Mouse (Mus musculus) embryonic facial prominence, embryonic 15.5 days (tissue): Measurements from ENCODE around the gene Zfp64. TPM values are rescaled to one million over a fixed set of nuclear protein-coding genes. Genes with fewer than 3 reads are reported as not detected.

ENCODE experiments used
- ATAC-seq: fragments of 200-750 bp; cut with Nextera tagmentation; 2 replicates; pipeline ENCODE4 v1.8.0; 2017; ENCODE audit warnings: low read depth, moderate TSS enrichment; ENCODE audit not compliant: insufficient number of reproducible peaks, low FRiP score, low TSS enrichment
- H3K27ac ChIP-seq: fragments of 300-500 bp; sonication (generic); replicated peaks from 2 replicates; pipeline ENCODE4 v1.5.1; 2015; ENCODE audit warnings: mild to moderate bottlenecking, inconsistent platforms
- H3K27me3 ChIP-seq: fragments of 300-500 bp; sonication (generic); 2 replicates; pipeline ENCODE4 v1.6.1; 2015; ENCODE audit warnings: inconsistent platforms
- H3K36me3 ChIP-seq: fragments of 300-500 bp; sonication (generic); 2 replicates; pipeline ENCODE4 v1.6.1; 2015; ENCODE audit warnings: mild to moderate bottlenecking, inconsistent platforms
- H3K4me1 ChIP-seq: fragments of 300-500 bp; sonication (generic); 2 replicates; pipeline ENCODE4 v1.6.1; 2015; ENCODE audit warnings: inconsistent platforms
- H3K4me2 ChIP-seq: fragments of 300-500 bp; sonication (generic); replicated peaks from 2 replicates; pipeline ENCODE4 v1.6.1; 2015; ENCODE audit warnings: mild to moderate bottlenecking, inconsistent platforms
- H3K4me3 ChIP-seq: fragments of 300-500 bp; sonication (generic); replicated peaks from 2 replicates; pipeline ENCODE4 v1.5.1; 2015; ENCODE audit warnings: mild to moderate bottlenecking, inconsistent platforms
- H3K9ac ChIP-seq: fragments of 300-500 bp; sonication (generic); 2 replicates; pipeline ENCODE4 v1.6.1; 2015; ENCODE audit warnings: inconsistent platforms
- H3K9me3 ChIP-seq: fragments of 300-500 bp; sonication (generic); replicated peaks from 2 replicates; pipeline ENCODE4 v1.6.1; 2016; ENCODE audit warnings: inconsistent platforms
- WGBS: fragments of 180-500 bp; shearing (Covaris S2); methylation state at CpG from one replicate; pipeline ENCODE4 v1.1.7; 2015; 5-methylcytosine and 5-hydroxymethylcytosine counted together
- polyA plus RNA-seq: library from polyadenylated mRNA; unstranded; fragments of >200 nt; fragmentation: Nextera tagmentation; extraction: Ambion mirVana; gene quantifications from 2 replicates; pipeline ENCODE4 v1.2.1, GENCODE M21; 2015

Zfp64 gene
- polyA plus RNA-seq, 1 experiment from 2014 or later: 59.2 TPM

DNA sequence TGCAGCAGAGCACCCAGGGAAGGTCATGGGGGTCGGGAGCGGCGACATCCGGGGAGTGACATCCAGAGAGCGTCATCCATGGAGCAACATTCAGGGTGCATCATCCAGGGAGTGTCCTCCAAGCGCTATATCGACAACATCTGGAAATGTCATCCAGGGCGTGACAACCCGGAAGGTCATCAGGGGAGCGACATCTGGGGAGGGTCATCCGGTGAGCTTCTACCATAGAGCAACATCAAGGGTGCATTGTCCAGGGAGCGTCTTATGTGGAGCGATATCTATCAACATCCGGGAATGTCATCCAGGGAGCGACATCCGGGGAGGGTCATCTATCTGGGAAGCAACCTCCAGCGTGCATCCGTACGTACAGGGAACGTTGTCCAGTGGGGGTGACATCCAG is 14.7 kb upstream of the Zfp64 start:
- Histone ChIP-seq H3K9ac (no peak overlapping the region), H3K27me3 (no peaks in the 10 kb centered on the region), H3K4me3 (no peak overlapping the region), H3K4me2 (no peak overlapping the region), H3K27ac (no peak overlapping the region), H3K4me1 (no peaks in the 10 kb centered on the region), H3K9me3 (no peaks in the 10 kb centered on the region), H3K36me3 (no peaks in the 10 kb centered on the region)
- no peak for ATAC-seq
- 90% methylated on average over 20 of the region's 20 CpGs for WGBS

GRCm38 (mm10) chr2:168968136-168968925 is 12.9 kb upstream of the Zfp64 start:
- ATAC-seq: no peak
- Histone ChIP-seq H3K27me3 (no peaks in the 10 kb centered on the region), H3K4me1 (no peaks in the 10 kb centered on the region), H3K4me3 (no peak overlapping the region), H3K9ac (no peak overlapping the region), H3K27ac (no peak overlapping the region), H3K4me2 (no peak overlapping the region), H3K36me3 (no peaks in the 10 kb centered on the region), H3K9me3 (no peaks in the 10 kb centered on the region)
- 78% methylated on average over 12 of the region's 12 CpGs for WGBS

- Histone ChIP-seq H3K36me3 (no peaks in the 10 kb centered on the region), H3K27ac (no peak overlapping the region), H3K4me3 (no peak overlapping the region), H3K27me3 (no peaks in the 10 kb centered on the region), H3K4me2 (no peak overlapping the region), H3K9me3 (no peaks in the 10 kb centered on the region), H3K9ac (no peak overlapping the region), H3K4me1 (no peaks in the 10 kb centered on the region)
- 84% methylated on average over 6 of the region's 6 CpGs for WGBS
- no peak for ATAC-seq
These were observed 11.1 kb upstream of the Zfp64 start for GRCm38 (mm10) chr2:168966525-168966924.

GRCm38 (mm10) chr2:168964849-168965248 is 9.5 kb upstream of the Zfp64 start:
- H3K36me3 ChIP-seq: no peaks in the 10 kb centered on the region
- no peak overlapping the region for H3K9ac ChIP-seq
- H3K4me2 ChIP-seq: no peak overlapping the region
- H3K9me3 ChIP-seq: no peaks in the 10 kb centered on the region
- no peak overlapping the region for H3K4me3 ChIP-seq
- no peaks in the 10 kb centered on the region for H3K27me3 ChIP-seq
- ATAC-seq: no peak
- 93% methylated on average over 5 of the region's 5 CpGs for WGBS
- H3K4me1 ChIP-seq: no peaks in the 10 kb centered on the region
- no peak overlapping the region for H3K27ac ChIP-seq

DNA sequence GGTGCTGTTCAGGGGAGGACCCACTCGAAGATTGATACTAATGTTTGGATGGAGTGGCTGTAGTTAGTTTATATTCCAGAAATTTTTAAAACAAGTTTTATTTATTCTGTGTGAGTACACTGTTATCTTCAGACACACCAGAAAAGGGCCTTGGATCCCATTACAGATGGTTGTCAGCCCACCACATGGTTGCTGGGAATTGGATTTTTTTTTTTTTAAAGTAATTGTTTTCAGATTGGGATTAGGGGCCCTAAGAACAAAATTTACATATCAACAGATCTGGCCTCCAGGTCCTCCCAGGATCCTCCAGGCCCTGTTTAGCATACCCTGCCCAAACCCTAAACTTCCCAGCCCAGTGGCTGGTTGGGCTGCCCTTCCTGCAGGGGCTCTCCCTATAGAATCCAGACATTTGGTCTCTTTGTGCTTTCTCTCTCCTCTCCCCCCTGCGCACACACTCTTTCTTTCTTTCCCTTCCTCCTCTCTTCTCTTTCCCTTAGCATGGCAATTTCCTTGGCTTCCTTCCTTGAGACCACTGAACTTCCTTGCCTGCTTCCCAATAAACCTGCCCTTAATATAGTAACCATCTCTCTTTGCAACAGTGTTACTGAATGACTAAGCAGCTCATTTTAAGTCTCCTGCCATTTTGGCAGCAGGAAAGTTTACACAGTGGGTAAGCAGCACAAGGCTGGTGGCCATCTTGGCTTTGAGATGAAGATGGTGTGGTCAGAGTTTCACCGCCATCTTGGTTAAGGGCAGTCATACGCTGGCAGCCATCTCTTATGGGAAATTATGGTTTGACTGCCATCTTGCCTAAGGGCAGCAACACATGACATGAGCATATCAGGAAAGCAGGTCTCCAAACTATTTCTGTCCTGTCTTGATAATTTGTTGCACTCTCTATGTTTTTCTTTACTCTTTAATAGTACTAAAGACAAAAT is 6.6 kb upstream of the Zfp64 start:
- no peak for ATAC-seq
- Histone ChIP-seq H3K9ac (no peak overlapping the region), H3K36me3 (no peaks in the 10 kb centered on the region), H3K4me1 (peaks cover 3% of the 10 kb centered on the region; the same call in 1 of the 2 replicates), H3K4me3 (no peak overlapping the region), H3K9me3 (no peaks in the 10 kb centered on the region), H3K4me2 (no peak overlapping the region), H3K27me3 (no peaks in the 10 kb centered on the region), H3K27ac (no peak overlapping the region)
- 91% methylated on average over 4 of the region's 4 CpGs for WGBS

DNA sequence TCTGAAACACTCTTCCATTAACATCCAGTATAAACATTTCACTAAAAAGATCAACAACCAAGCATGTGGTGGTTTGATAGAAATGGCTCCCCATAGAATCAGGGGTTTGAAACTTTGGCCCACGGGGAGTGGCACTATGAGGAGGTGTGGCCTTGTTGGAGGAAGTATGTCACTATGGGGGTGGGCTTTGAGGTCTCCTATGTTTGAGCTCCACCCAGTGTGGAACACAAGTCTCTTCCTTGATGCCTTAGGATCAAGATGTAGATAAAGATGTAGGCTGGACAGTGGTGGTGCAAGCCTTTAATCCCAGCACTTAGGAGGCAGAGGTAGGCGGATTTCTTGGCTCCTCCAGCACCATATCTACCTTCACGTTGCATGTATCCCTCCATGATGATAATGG is 5.4 kb upstream of the Zfp64 start:
- no peak overlapping the region for H3K9ac ChIP-seq
- ATAC-seq: no peak
- H3K4me1 ChIP-seq: peaks cover 5% of the 10 kb centered on the region; the same call in 1 of the 2 replicates
- H3K4me3 ChIP-seq: no peak overlapping the region
- 78% methylated on average over 3 of the region's 3 CpGs for WGBS
- H3K4me2 ChIP-seq: no peak overlapping the region
- H3K36me3 ChIP-seq: no peaks in the 10 kb centered on the region
- H3K27ac ChIP-seq: no peak overlapping the region
- H3K27me3 ChIP-seq: no peaks in the 10 kb centered on the region
- no peaks in the 10 kb centered on the region for H3K9me3 ChIP-seq

DNA sequence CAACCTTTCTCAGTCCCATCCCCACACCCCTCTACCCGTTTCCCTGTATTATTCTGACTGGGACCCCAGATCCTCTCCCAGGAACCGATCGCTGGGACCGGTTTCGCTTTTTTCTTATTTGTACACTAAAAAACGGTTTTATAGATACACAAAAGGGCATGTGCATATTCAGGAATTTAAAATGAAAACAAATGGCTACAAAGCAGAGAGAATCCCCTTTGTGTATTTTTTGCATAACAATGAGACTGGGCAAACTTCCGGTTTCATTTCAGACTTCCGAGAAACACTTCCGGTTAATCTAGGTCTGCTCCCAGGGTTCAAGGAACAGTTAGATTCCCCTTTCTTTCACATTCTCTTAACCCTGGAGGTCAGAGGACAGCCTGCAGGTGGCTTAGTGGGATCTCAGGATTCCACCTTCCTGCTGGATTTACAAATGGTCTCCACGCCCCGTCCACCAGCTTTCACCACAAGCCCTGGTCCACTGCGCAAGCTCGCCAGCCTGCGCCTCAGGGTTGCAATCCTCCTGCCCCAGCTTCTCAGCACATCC is 4.0 kb upstream of the Zfp64 start:
- no peak for ATAC-seq

GRCm38 (mm10) chr2:168955850-168956346 is 511 bp upstream of the Zfp64 start:
- H3K36me3 ChIP-seq: peaks cover 11% of the 10 kb centered on the region
- peak overlapping the region; percentile 87 for H3K27ac ChIP-seq
- no peaks in the 10 kb centered on the region for H3K27me3 ChIP-seq
- 46% methylated on average over 10 of the region's 10 CpGs for WGBS
- H3K9ac ChIP-seq: no peak overlapping the region
- peak overlapping the region; percentile 80 for H3K4me3 ChIP-seq
- H3K9me3 ChIP-seq: no peaks in the 10 kb centered on the region
- peaks cover 26% of the 10 kb centered on the region for H3K4me1 ChIP-seq
- peak overlapping the region; percentile 86 for H3K4me2 ChIP-seq
- no peak for ATAC-seq

More for the DNA sequence above, 4.0 kb upstream of the Zfp64 start:
- WGBS: 72% methylated on average over 14 of the region's 14 CpGs
- H3K4me1 ChIP-seq: peaks cover 9% of the 10 kb centered on the region
- H3K4me2 ChIP-seq: no peak overlapping the region
- H3K9ac ChIP-seq: no peak overlapping the region
- H3K4me3 ChIP-seq: no peak overlapping the region
- no peaks in the 10 kb centered on the region for H3K27me3 ChIP-seq
- no peaks in the 10 kb centered on the region for H3K9me3 ChIP-seq
- no peak overlapping the region for H3K27ac ChIP-seq
- no peaks in the 10 kb centered on the region for H3K36me3 ChIP-seq

DNA sequence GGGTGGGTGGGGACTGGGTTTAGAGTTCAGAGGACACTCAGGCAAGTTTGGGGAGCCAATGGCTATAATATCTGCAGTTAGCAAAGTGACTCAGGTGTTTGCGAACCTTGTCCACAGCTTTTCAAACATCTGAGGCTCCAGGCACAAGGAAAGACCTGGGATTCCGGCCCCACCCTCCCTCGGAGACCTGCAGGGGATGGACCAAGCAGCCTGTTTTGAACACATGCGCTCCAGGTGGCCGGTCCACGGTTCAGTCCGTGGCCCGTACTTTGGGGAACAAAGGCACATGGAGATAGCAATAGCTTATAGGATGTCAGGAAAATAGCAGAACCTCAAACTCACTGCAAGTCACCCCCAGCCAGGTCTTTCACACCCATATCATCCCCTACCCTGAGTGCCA is 1.0 kb downstream of the Zfp64 start:
- no peaks in the 10 kb centered on the region for H3K27me3 ChIP-seq
- H3K36me3 ChIP-seq: peaks cover 25% of the 10 kb centered on the region
- WGBS: 4% methylated on average over 8 of the region's 8 CpGs
- H3K9me3 ChIP-seq: no peaks in the 10 kb centered on the region
- peak overlapping the region; percentile 80 for H3K4me3 ChIP-seq
- no peak for ATAC-seq
- H3K9ac ChIP-seq: peak overlapping the region; percentile 86
- peaks cover 23% of the 10 kb centered on the region for H3K4me1 ChIP-seq
- H3K4me2 ChIP-seq: peak overlapping the region; percentile 86
- peak overlapping the region; percentile 87; the same call in 1 of the 2 replicates for H3K27ac ChIP-seq

DNA sequence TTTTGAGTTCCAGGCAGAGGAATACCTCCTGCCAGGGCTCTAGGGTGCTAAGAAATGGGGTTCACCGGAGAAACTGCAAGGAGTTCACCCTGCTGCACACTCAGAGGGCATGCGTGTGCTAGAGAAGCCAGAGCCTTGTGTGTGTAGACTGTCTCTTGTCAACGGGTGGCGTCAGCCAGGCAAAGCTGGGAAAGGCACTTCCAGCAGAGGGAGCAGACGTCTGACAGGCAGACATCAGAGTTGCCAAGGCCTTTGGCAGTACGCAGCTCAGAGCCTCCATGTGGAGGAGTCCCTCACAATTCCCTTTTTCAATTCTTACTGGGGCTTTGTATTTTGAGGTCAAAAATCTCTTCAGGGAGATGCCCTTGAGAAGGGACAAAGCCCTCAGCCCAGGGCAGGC is 6.9 kb downstream of the Zfp64 start:
- H3K9me3 ChIP-seq: no peaks in the 10 kb centered on the region
- H3K4me2 ChIP-seq: no peak overlapping the region
- no peak for ATAC-seq
- H3K4me3 ChIP-seq: no peak overlapping the region
- no peak overlapping the region for H3K27ac ChIP-seq
- peaks cover 78% of the 10 kb centered on the region for H3K36me3 ChIP-seq
- H3K27me3 ChIP-seq: no peaks in the 10 kb centered on the region
- H3K4me1 ChIP-seq: peaks cover 7% of the 10 kb centered on the region; the same call in 1 of the 2 replicates
- 89% methylated on average over 6 of the region's 6 CpGs for WGBS
- no peak overlapping the region for H3K9ac ChIP-seq

DNA sequence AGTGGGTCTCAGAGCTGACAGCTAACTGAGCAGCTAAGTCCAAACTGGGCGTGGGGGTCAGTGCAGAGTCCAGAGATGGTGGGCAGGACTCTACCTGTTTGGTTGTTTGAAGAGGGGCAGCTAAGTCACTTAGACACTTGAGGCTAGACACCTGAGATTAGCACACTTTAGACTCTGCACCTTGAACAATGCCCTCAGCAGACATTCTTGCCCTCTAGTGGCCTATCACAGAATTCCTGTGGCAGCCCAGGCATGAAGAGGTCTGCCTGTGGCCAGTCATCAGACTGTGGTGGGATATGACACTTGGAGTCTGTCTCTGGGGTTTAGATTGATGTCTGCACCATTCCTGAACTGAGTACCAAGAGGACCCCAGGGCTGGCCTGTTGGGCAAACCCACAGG is 7.7 kb downstream of the Zfp64 start:
- no peak for ATAC-seq
- WGBS: 84% methylated on average over 1 of the region's 1 CpGs
- Histone ChIP-seq H3K4me2 (no peak overlapping the region), H3K27ac (no peak overlapping the region), H3K4me1 (0 out of 2 replicates have a peak, but pooled peaks cover 5% of the 10 kb centered on the region), H3K9ac (no peak overlapping the region), H3K9me3 (no peaks in the 10 kb centered on the region), H3K27me3 (no peaks in the 10 kb centered on the region), H3K36me3 (peaks cover 84% of the 10 kb centered on the region), H3K4me3 (no peak overlapping the region)
